Mouse (Mus musculus) limb, embryonic 10.5 days (tissue): ENCODE results near the gene Bicral. TPM values are rescaled to one million over a fixed set of nuclear protein-coding genes. Genes with fewer than 3 reads are reported as not detected.
"Not testable (repeated sequence)": the region's sequence is repeated elsewhere in the genome, so short reads cannot be mapped to it uniquely, and the experiment has no call there.

Experiments
- DNase-seq: peaks from one replicate; pipeline ENCODE4 v3.0.0-alpha.2; 2017; ENCODE audit warnings: low spot score
- H3K27ac ChIP-seq: fragments of 300-500 bp; sonication (generic); 2 replicates; pipeline ENCODE4 v1.5.1; 2016; ENCODE audit warnings: mild to moderate bottlenecking
- H3K27me3 ChIP-seq: fragments of 300-500 bp; sonication (generic); 2 replicates; pipeline ENCODE4 v1.6.1; 2016; ENCODE audit warnings: low read depth, mild to moderate bottlenecking; ENCODE audit not compliant: poor library complexity, severe bottlenecking
- H3K36me3 ChIP-seq: fragments of 300-500 bp; sonication (generic); 2 replicates; pipeline ENCODE4 v1.6.1; 2016; ENCODE audit warnings: mild to moderate bottlenecking, moderate library complexity
- H3K4me1 ChIP-seq: fragments of 300-500 bp; sonication (generic); 2 replicates; pipeline ENCODE4 v1.6.1; 2016
- H3K4me3 ChIP-seq: fragments of 300-500 bp; sonication (generic); 2 replicates; pipeline ENCODE4 v1.5.1; 2016; ENCODE audit warnings: mild to moderate bottlenecking, moderate library complexity
- H3K9me3 ChIP-seq: fragments of 300-500 bp; sonication (generic); replicated peaks from 2 replicates; pipeline ENCODE4 v1.6.1; 2016; ENCODE audit warnings: mild to moderate bottlenecking
- WGBS: fragments of 180-500 bp; shearing (Covaris S2); methylation state at CpG from one replicate; pipeline ENCODE4 v1.1.7; 2016; 5-methylcytosine and 5-hydroxymethylcytosine counted together
- polyA plus RNA-seq: library from polyadenylated mRNA; unstranded; fragments of >200 nt; fragmentation: Nextera tagmentation; extraction: Ambion mirVana; gene quantifications from 2 replicates; pipeline ENCODE4 v1.2.1, GENCODE M21; 2016

Gene Bicral
- polyA plus RNA-seq, 1 experiment from 2014 or later, result 4.3 TPM

DNA sequence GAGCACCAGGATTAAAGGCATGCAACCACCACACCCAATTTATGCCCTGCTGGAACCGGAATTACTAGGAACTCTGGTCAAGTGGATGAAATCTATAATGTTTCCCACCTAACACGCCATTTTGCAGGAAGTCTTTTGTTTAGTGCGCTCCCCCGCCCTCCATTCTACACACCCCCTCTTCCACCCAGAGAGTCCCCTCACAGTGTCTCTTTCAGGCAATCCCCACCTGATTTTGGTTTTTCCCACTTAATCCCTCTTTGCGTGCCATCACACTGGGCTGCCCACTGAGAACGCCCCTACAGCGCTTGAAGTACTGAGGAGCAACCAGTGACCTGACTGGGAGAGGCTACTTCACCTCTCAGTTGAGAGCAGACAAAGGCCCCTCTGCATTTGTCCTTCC, 11.1 kb downstream of the Bicral start:
- H3K9me3 ChIP-seq, result no peaks in the 10 kb centered on the region
- no peaks in the 10 kb centered on the region for H3K27me3 ChIP-seq
- no peak overlapping the region for H3K27ac ChIP-seq
- 91% methylated on average over 7 of the region's 7 CpGs for WGBS
- no peaks in the 10 kb centered on the region for H3K36me3 ChIP-seq
- DNase-seq, result no peak
- no peak overlapping the region for H3K4me3 ChIP-seq
- H3K4me1 ChIP-seq, result peaks cover 23% of the 10 kb centered on the region

- not testable (repeated sequence) for H3K4me3 ChIP-seq, DNase-seq, H3K9me3 ChIP-seq, H3K27me3 ChIP-seq, H3K36me3 ChIP-seq, H3K27ac ChIP-seq
- peaks cover 23% of the 10 kb centered on the region for H3K4me1 ChIP-seq
- 96% methylated on average over 18 of the region's 18 CpGs for whole genome bisulfite sequencing
Measured at GRCm38 (mm10) chr17:46846573-46846972, 11.7 kb downstream of the Bicral start.

DNA sequence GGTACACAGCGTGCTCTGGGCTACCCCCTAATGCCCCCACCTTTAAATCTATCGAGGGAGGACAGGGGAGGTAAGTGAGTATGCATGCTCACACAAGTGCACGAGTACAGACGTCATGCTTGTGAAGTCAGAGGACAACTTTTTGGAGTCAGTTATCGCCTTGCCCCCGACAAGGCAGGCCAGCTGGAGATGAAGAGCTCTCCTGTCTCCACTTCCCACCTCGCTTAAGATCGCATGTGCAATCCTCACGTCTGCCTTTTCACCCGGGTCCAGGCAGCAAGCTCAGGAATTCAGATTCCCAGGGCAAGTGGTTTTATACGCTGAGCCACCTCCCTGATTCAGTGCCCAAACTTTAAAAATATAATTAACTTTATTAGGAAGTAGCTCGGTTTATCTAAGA, 13.0 kb downstream of the Bicral start:
- no peaks in the 10 kb centered on the region for H3K27me3 ChIP-seq
- H3K27ac ChIP-seq, result no peak overlapping the region
- WGBS, result 80% methylated on average over 12 of the region's 12 CpGs
- H3K4me3 ChIP-seq, result no peak overlapping the region
- H3K9me3 ChIP-seq, result no peaks in the 10 kb centered on the region
- peaks cover 26% of the 10 kb centered on the region for H3K4me1 ChIP-seq
- DNase-seq, result no peak
- no peaks in the 10 kb centered on the region for H3K36me3 ChIP-seq

DNA sequence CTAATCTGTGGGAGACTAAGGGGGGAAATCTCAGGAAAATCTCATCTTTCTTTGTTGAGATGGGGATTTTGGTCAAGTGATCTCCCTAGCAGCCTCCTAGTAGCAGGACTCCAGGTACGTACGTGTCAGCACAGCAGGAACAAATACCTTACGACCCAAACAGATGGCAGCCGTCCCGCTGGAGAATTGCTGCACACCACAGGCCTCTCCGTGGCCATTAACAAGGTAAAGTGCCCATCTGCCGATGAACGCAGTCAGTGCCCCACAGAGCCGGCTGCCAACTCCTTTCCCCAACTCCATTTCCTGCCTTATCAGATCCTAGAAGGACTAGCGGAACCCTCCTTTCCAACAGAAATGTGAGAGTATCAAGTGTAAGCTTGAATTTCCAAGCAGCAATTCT, 13.5 kb downstream of the Bicral start:
- H3K9me3 ChIP-seq, result no peaks in the 10 kb centered on the region
- DNase-seq, result no peak
- H3K36me3 ChIP-seq, result no peaks in the 10 kb centered on the region
- H3K27me3 ChIP-seq, result no peaks in the 10 kb centered on the region
- no peak overlapping the region for H3K27ac ChIP-seq
- no peak overlapping the region for H3K4me3 ChIP-seq
- WGBS, result 49% methylated on average over 10 of the region's 10 CpGs
- peaks cover 26% of the 10 kb centered on the region for H3K4me1 ChIP-seq

DNA sequence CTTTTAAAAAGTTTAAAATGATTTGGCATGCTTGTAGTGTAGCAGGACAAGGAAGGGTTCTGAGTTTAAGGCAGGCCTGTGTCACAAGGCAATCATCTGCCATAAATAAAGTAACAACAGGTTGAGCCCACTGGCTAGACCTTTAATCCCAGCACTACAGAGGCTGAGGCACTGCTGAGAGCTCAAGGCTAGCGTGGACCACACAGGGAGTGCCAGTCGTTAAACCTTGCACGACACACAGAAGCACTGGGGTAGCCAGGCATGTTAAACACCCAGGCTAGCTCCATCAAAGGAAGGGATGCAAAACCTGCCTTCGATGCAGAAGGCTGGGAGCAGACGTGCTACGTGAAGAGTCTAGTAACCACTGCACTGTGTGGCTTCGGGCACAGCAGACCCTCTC, 14.6 kb downstream of the Bicral start:
- no peaks in the 10 kb centered on the region for H3K27me3 ChIP-seq

DNA sequence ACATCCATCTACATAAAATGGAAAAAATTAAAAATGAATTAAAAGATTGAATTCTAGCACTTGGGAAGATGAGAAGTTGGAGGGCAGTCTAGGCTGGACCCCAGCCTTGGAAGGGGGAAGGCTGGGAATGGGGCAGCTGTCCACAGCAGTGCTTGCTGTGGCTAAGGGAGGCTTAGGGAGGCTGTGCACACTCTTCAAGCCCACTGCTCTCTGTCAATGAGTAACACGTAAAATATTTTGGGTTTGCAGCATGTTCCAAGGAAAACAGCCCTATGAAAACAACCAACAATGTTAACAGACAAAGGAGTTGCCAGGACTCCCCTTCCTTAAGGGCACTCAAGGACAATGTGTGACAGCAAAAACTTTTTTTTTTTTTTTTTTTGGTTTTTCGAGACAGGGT, 15.3 kb downstream of the Bicral start:
- H3K4me3 ChIP-seq, result no peak overlapping the region
- H3K4me1 ChIP-seq, result peaks cover 26% of the 10 kb centered on the region
- WGBS, result 83% methylated on average over 2 of the region's 2 CpGs
- no peak overlapping the region for H3K27ac ChIP-seq
- no peaks in the 10 kb centered on the region for H3K9me3 ChIP-seq
- no peaks in the 10 kb centered on the region for H3K36me3 ChIP-seq
- H3K27me3 ChIP-seq, result no peaks in the 10 kb centered on the region
- DNase-seq, result no peak

More for the DNA sequence above, 14.6 kb downstream of the Bicral start:
- H3K4me1 ChIP-seq, result peaks cover 26% of the 10 kb centered on the region
- DNase-seq, result peak; percentile 44
- H3K9me3 ChIP-seq, result no peaks in the 10 kb centered on the region
- no peaks in the 10 kb centered on the region for H3K36me3 ChIP-seq
- WGBS, result 28% methylated on average over 7 of the region's 7 CpGs
- no peak overlapping the region for H3K4me3 ChIP-seq
- peak overlapping the region; percentile 23; the same call in 1 of the 2 replicates for H3K27ac ChIP-seq

- Histone ChIP-seq H3K27ac (no peak overlapping the region), H3K4me3 (no peak overlapping the region), H3K36me3 (no peaks in the 10 kb centered on the region), H3K4me1 (peaks cover 26% of the 10 kb centered on the region), H3K27me3 (no peaks in the 10 kb centered on the region), H3K9me3 (no peaks in the 10 kb centered on the region)
- DNase-seq, result no peak
- WGBS, result 91% methylated on average over 10 of the region's 10 CpGs
Measured at GRCm38 (mm10) chr17:46840304-46841010, 17.8 kb downstream of the Bicral start.

GRCm38 (mm10) chr17:46838396-46838920, 19.8 kb downstream of the Bicral start:
- no peak for DNase-seq
- no peak overlapping the region for H3K27ac ChIP-seq
- no peak overlapping the region for H3K4me3 ChIP-seq
- no peaks in the 10 kb centered on the region for H3K27me3 ChIP-seq
- 78% methylated on average over 7 of the region's 7 CpGs for WGBS
- H3K9me3 ChIP-seq, result no peaks in the 10 kb centered on the region
- H3K36me3 ChIP-seq, result no peaks in the 10 kb centered on the region
- peaks cover 7% of the 10 kb centered on the region for H3K4me1 ChIP-seq

DNA sequence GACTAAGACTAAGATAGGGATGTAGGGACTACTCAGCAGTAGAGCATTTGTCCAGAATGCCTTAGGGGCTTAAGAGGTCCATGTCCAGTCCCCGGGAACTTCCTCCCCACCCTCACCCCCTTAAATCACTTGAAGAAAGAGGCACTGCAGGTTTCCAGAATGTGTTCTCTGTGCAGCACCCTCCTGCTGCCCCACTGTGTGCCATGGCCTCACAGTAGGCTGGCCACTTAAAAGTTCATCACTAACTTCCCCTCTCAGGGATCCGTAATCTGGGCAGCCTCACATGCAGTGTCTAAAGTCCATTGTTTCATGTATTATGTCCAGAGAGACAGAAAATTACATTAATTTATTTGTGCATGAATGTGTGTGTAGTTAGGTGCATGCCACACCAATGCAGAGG, 20.4 kb downstream of the Bicral start:
- peaks cover 6% of the 10 kb centered on the region for H3K4me1 ChIP-seq
- DNase-seq, result no peak
- no peak overlapping the region for H3K27ac ChIP-seq
- H3K27me3 ChIP-seq, result no peaks in the 10 kb centered on the region
- 94% methylated on average over 2 of the region's 2 CpGs for whole genome bisulfite sequencing
- no peaks in the 10 kb centered on the region for H3K36me3 ChIP-seq
- no peaks in the 10 kb centered on the region for H3K9me3 ChIP-seq
- H3K4me3 ChIP-seq, result no peak overlapping the region

- 91% methylated on average over 6 of the region's 6 CpGs for WGBS
- H3K36me3 ChIP-seq, result no peaks in the 10 kb centered on the region
- no peak for DNase-seq
- no peak overlapping the region for H3K27ac ChIP-seq
- H3K4me3 ChIP-seq, result no peak overlapping the region
- H3K9me3 ChIP-seq, result no peaks in the 10 kb centered on the region
- H3K27me3 ChIP-seq, result no peaks in the 10 kb centered on the region
- peaks cover 5% of the 10 kb centered on the region; the same call in 1 of the 2 replicates for H3K4me1 ChIP-seq
Measured at GRCm38 (mm10) chr17:46835093-46835715, 23.1 kb downstream of the Bicral start.

- Histone ChIP-seq H3K4me1 (peaks cover 5% of the 10 kb centered on the region; the same call in 1 of the 2 replicates), H3K27me3 (no peaks in the 10 kb centered on the region), H3K9me3 (no peaks in the 10 kb centered on the region), H3K4me3 (no peak overlapping the region), H3K36me3 (peaks cover 13% of the 10 kb centered on the region), H3K27ac (no peak overlapping the region)
- no peak for DNase-seq
- WGBS, result 90% methylated on average over 4 of the region's 4 CpGs
Measured at GRCm38 (mm10) chr17:46832981-46833305, 25.3 kb downstream of the Bicral start.

DNA sequence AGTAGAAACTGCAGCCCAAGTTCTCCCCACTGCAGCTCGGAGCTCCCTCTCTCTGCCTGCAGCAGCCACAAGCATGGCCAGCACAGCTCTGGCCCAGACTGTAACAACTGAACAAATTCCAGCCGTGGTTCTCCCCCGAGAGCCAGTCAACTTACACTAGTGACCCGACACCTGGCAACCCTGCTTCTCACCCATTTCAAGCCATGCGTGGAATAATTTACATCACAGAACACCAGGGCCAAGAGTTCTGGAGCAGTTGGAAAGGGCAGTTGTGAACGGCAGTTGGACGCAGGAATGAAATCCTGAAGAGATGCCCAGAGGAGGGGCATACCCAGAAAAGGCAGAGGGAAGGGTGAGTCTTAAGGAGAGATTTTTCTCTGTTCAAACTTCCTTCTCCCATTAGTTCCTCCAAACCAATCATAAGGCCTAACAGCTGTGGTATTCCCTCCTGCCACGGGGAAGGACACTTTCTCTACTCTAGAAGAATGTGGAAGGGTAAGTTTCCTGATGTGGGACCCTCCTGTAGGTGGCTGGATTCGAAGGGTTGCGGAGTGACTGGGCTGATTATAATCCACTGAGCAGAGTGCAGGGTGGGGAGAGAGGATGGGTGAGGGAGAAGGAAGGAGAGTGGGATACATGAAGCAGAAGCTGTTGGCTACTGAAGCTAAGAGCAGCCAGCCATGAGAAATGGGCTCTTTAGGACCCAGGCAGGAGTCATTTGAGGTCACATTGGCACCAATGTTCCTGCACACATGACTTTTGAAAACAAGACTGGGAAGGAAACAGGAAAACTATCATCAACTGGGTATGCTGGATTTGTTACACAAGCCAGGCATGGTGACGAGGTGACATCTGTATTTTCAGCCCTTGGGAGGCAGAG, 25.9 kb downstream of the Bicral start:
- DNase-seq, result no peak
- Histone ChIP-seq H3K9me3 (no peaks in the 10 kb centered on the region), H3K27me3 (no peaks in the 10 kb centered on the region), H3K4me1 (peaks cover 5% of the 10 kb centered on the region; the same call in 1 of the 2 replicates), H3K4me3 (no peak overlapping the region), H3K27ac (peak overlapping the region; percentile 26; the same call in 1 of the 2 replicates), H3K36me3 (peaks cover 17% of the 10 kb centered on the region)
- 78% methylated on average over 11 of the region's 11 CpGs for WGBS
